Mouse (Mus musculus) ZHBTc4 (cell line): ENCODE measurements at regions not wholly inside any gene's neighbourhood (a gene's known extent, or its start where the extent isn't known, plus 50 kb on each side); places are given as distances from the start of the nearest gene placed in this dataset.

Experiments used
- DNase-seq: peaks from one replicate; pipeline ENCODE4 v3.0.0-alpha.2; 2011; ENCODE audit warnings: low read depth, low spot score

DNA sequence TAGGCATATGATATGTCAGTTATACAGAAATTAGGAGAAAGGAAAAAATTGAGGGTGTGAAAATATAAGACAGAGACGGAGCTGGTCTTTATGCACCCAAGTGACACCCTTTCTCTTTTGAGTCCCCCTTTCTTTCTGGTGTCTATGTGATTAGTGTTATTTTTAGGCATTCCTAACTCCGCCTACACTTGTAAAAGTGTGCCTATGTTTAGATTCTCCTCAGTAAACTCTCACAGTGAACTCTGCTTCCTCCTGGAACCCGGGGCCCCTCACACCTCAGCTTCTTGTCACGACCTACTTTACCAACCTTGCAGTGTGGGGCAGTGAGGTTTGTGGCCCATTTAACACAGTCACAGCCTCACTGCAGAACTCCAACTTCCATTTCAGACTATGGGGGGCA, 88.0 kb downstream of the Hs3st3b1 start:
- DNase-seq = no peak

DNA sequence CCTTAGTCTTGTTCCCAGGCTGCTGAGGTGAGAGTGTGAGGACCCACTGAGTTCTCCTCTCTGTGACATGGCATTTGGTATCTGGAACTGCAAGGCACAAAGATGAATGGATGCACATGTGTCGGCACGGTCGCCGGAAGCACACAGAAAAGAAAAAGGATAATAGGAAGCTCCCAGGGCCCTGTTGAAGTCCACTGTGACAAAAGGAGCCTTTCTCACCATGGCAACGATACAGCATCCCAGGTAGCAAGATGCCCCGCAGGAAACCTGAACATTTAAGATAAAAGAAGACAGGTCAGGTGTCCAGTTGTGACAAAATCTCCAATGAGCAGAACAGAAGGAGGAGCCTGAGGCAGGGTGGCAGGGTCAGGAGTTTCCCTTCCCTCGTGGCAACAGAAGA, 87.5 kb downstream of the Hs3st3b1 start:
- no peak for DNase-seq
